Mouse (Mus musculus): Measurements from ENCODE around the gene Bbc3.

DNA sequence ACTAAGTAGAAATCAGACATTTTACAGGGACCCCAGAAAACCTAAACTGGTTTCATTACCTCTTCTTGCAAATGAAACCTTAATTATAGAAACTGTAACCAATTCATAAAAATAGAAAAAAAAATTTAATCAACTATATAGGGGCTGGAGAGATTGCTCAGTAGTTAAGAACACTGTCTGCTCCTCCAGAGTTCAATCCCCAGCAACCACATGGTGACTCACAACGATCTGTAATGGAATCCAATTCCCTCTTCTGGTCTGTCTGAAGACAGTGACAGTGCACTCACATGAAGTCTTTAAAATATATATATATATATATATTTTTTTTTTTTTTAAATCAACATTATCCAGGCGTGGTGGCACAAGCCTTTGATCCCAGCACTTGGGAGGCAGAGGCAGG is 21.2 kb upstream of the Bbc3 start:
- TF ChIP-seq CTCF (IDR thresholded peaks at IDR 0.05; ENCODE audit: low read depth) (no peak), EP300 (IDR thresholded peaks at IDR 0.05; ENCODE audit: low read depth) (no peak)
